Mouse (Mus musculus) bone marrow macrophage, adult 2 months (primary cell): ENCODE measurements around the gene Wdr17. TPM values are rescaled to one million over a fixed set of nuclear protein-coding genes. Genes with fewer than 3 reads are reported as not detected.

ENCODE experiments used
- H3K27ac ChIP-seq: 2 replicates; pipeline ENCODE4 v1.5.1; 2012; ENCODE audit warnings: low read depth, low read length; ENCODE audit not compliant: insufficient read depth
- H3K4me1 ChIP-seq: 2 replicates; pipeline ENCODE4 v1.6.1; 2012; ENCODE audit warnings: low read length; ENCODE audit not compliant: control insufficient read depth, insufficient read depth
- H3K4me3 ChIP-seq: 2 replicates; pipeline ENCODE4 v1.5.1; 2012; ENCODE audit warnings: mild to moderate bottlenecking, low read length, moderate library complexity; ENCODE audit not compliant: insufficient read depth
- CTCF ChIP-seq: IDR thresholded peaks from 2 replicates; pipeline ENCODE4 v1.5.1; 2012; ENCODE audit warnings: low read depth, mild to moderate bottlenecking, low read length, moderate library complexity
- POLR2A ChIP-seq: IDR thresholded peaks from 2 replicates; pipeline ENCODE4 v1.6.1; 2012; ENCODE audit warnings: mild to moderate bottlenecking, low read depth, low read length, borderline replicate concordance
- polyA plus RNA-seq: library from polyadenylated mRNA; stranded (reverse); fragments of >200 nt; gene quantifications from 2 replicates; pipeline ENCODE4 v1.2.4, GENCODE M21; 2012; ENCODE audit not compliant: missing spikeins, insufficient read depth, insufficient read length

The Wdr17 gene
- polyA plus RNA-seq, 1 experiment, result not detected

- no peak overlapping the region for H3K4me3 ChIP-seq
- peaks cover 3% of the 10 kb centered on the region; the same call in 1 of the 2 replicates for H3K4me1 ChIP-seq
- no peak overlapping the region for H3K27ac ChIP-seq
- TF ChIP-seq POLR2A (no peak), CTCF (no peak)
Measured at GRCm38 (mm10) chr8:54609336-54609735, 277.6 kb downstream of the Wdr17 start.

DNA sequence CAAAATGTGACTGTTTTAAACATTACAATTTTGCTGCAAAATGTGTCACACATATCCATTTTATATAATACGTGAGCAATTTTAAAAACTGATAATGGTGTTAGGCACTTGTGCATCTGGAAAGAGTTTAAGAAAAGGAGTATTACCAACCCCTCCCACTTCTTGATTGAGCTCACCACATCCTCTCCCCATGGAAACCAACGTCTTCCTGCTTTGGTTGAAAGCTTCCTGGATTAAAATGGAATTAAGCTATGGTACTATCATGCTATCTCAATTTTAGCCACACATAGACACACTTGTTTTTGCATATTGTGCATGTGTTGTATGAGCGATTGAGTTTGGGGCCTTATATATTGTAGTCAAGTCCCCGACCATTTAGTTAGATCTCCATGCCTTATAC lies 283.5 kb downstream of the Wdr17 start:
- TF ChIP-seq CTCF, result no peak
- TF ChIP-seq POLR2A, result no peak
- no peak overlapping the region for H3K4me3 ChIP-seq
- H3K4me1 ChIP-seq, result no peaks in the 10 kb centered on the region
- H3K27ac ChIP-seq, result no peak overlapping the region

DNA sequence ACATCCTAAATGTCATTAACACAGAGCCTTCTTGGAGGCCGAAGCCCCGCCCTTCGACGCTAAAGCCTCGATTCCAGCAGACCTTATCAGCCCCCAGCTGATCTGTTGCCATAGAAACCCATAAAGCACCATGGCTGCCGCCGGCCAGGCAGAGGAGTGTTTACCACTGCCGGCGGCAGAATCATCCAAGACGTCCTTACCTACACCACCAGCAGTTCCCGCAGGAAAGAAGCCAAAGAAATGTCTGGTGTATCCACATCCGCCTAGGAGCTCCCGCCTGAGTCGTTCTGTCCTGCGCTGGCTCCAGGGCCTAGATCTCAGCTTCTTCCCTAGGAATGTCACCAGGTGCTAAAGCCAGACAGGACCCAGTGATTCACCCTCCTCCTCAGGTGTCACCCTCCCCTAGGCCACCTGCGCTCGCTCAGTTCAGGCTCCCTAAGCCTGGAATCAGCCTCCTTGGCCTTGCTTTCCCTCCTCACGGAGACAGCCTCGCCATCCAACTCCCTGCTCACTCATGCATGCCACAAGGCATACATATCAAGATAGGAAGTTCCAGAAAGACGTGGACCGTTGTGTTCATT lies 286.2 kb downstream of the Wdr17 start, which contains the start of gene Spata4:
TSS of gene Spata4 (plus strand) at position 111 of the 581 bp plus-strand sequence.
- H3K27ac ChIP-seq, result no peak within 1 kb of the TSS
- H3K4me3 ChIP-seq, result no peak within 1 kb of the TSS
- TF ChIP-seq CTCF, result no peak
- no peak for TF ChIP-seq POLR2A

DNA sequence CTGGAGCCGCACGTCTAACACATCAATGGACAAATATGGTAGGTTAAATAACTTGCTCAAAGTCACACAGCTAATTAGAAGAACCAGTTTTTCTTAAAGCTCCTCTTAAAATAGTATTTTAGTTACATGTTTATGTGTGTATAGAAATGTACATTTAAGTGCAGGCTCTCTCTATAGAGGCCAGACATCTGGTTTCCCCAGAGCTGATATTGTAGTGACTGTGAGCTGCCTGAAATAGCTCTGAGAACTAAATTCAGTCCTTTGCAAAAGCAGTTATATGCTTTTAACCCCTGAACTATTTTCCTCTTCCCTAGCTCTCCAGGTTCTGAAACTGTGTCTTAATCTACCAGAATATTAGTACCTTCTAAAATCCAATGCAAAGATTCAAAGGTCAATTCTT lies 289.6 kb downstream of the Wdr17 start:
- no peak for TF ChIP-seq POLR2A
- H3K27ac ChIP-seq, result no peak overlapping the region
- H3K4me1 ChIP-seq, result no peaks in the 10 kb centered on the region
- H3K4me3 ChIP-seq, result no peak overlapping the region

More for the DNA sequence above, 286.2 kb downstream of the Wdr17 start, which contains the start of gene Spata4:
- H3K4me1 ChIP-seq, result no peaks in the 10 kb centered on the region

- Histone ChIP-seq H3K4me3 (no peak overlapping the region), H3K4me1 (no peaks in the 10 kb centered on the region), H3K27ac (no peak overlapping the region)
- TF ChIP-seq CTCF (no peak), POLR2A (no peak)
Measured at GRCm38 (mm10) chr8:54596940-54597339, 290.0 kb downstream of the Wdr17 start.

DNA sequence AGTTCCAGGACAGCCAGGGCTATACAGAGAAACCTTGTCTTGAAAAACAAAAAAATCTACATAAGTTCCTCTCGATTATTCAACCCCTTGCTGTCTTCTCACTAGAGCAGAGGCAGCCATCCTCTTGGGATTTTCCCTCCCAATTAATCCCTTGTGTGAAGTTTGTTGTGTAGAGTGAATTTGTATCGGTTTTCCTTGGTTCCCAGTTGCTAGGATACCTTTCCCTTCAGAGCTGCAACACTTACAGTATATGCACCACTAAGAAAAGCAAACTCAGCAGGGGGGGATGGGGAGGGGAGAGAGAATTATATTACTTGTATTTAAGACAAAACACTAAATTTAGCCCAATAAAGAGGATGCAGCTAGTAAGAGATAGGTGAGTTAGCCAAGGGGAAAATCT lies 290.9 kb downstream of the Wdr17 start:
- no peaks in the 10 kb centered on the region for H3K4me1 ChIP-seq
- no peak for TF ChIP-seq POLR2A
- no peak for TF ChIP-seq CTCF
- H3K27ac ChIP-seq, result no peak overlapping the region
- no peak overlapping the region for H3K4me3 ChIP-seq

GRCm38 (mm10) chr8:54594634-54595033 lies 292.4 kb downstream of the Wdr17 start:
- Histone ChIP-seq H3K27ac (no peak overlapping the region), H3K4me3 (no peak overlapping the region), H3K4me1 (no peaks in the 10 kb centered on the region)
- TF ChIP-seq CTCF (no peak), POLR2A (no peak)

- Histone ChIP-seq H3K4me3 (no peak overlapping the region), H3K27ac (no peak overlapping the region), H3K4me1 (0 out of 2 replicates have a peak, but pooled peaks cover 2% of the 10 kb centered on the region)
- no peak for TF ChIP-seq CTCF
- no peak for TF ChIP-seq POLR2A
Measured at GRCm38 (mm10) chr8:54582886-54583285, 304.1 kb downstream of the Wdr17 start.

GRCm38 (mm10) chr8:54581436-54581835 lies 305.5 kb downstream of the Wdr17 start:
- no peak for TF ChIP-seq CTCF
- TF ChIP-seq POLR2A, result no peak
- no peak overlapping the region for H3K4me3 ChIP-seq
- H3K27ac ChIP-seq, result no peak overlapping the region
- 0 out of 2 replicates have a peak, but pooled peaks cover 4% of the 10 kb centered on the region for H3K4me1 ChIP-seq

Other genes starting within 250 kb of the Wdr17 start
- not detected in 2 replicates for gene Gpm6a, start 67.7 kb upstream of the Wdr17 start, polyA plus RNA-seq